9 mouse cellular contexts compared by ENCODE assay signal in the genomic region with DNA sequence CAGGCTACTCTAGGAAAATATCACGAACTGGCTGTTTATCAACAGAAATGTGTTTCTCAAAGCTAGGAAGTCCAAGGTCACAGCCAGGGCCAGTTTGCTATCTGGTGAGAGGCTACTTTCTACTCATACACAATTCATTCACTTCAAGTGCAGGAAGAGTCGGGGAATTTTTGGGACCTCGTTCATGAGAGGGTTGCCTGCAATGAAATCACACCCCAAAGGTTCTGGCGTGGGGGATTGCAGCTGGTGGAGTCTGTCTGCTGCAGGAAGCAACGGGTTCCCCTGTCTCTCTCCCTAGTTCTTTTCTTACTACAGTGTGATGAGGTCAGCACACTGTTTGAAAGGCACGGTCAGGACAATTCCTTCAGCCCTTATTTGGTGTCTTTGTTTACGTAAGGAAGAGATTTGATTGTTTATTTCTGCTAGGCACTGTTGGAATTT. TPM values are rescaled to one million over a fixed set of nuclear protein-coding genes. Genes with fewer than 3 reads are reported as not detected.
A peak's percentile ranks its signal among the peaks of the same experiment; 100 is the strongest.
DNase-seq lines count a peak whose midpoint lies in the region; ATAC-seq and TF ChIP-seq lines count a peak whose summit lies in the region.
"Had no signal": no experiment of that assay in that cellular context is flagged by ENCODE, and none has a peak within 500 bp of the region (broad histone marks: within the 10 kb centered on the region; RNA-seq: fewer than 3 reads in every experiment).

No protein-coding gene starts in this region.

- no peak overlapping the region for H3K9ac ChIP-seq in liver, adult 2 months (ENCODE audit: low read depth, low read length)
- H3K9ac ChIP-seq in liver, embryonic 11.5 days (ENCODE audit: low read depth, low read length) = no peak overlapping the region
- H3K9ac ChIP-seq in intestine, embryonic 16.5 days (ENCODE audit: low read depth, low read length) = no peak overlapping the region
- H3K9ac ChIP-seq in forebrain, postnatal 0 days = no peak overlapping the region
- no peak overlapping the region for H3K9ac ChIP-seq in midbrain, embryonic 11.5 days (ENCODE audit: low read length)

- DNase-seq in liver, adult 2 months (ENCODE audit: extremely low read depth, low read depth, low spot score) = peak; percentile 60
- no peak for DNase-seq in liver, embryonic 11.5 days (ENCODE audit: low spot score)
- DNase-seq in lung, postnatal 36 days = peak; percentile 37
- no peak for DNase-seq in layer of hippocampus, adult 18-20 months (ENCODE audit: low spot score in 2 of 2)
- DNase-seq in forebrain, postnatal 0 days = no peak
- DNase-seq in midbrain, embryonic 11.5 days (ENCODE audit: low spot score, missing footprints) = no peak

- H3K27me3 ChIP-seq in liver, adult 2 months (ENCODE audit: control insufficient read depth, insufficient read depth, low read length) = no peaks in the 10 kb centered on the region
- no peaks in the 10 kb centered on the region for H3K27me3 ChIP-seq in liver, embryonic 11.5 days (replicated peaks; ENCODE audit: control insufficient read depth, insufficient read depth, low read length)
- H3K27me3 ChIP-seq in intestine, embryonic 16.5 days (replicated peaks; ENCODE audit: control insufficient read depth, insufficient read depth, low read length) = no peaks in the 10 kb centered on the region
- no peaks in the 10 kb centered on the region for H3K27me3 ChIP-seq in forebrain, postnatal 0 days (ENCODE audit: insufficient read depth, low read length)
- no peaks in the 10 kb centered on the region for H3K27me3 ChIP-seq in midbrain, embryonic 11.5 days (ENCODE audit: control insufficient read depth, insufficient read depth, low read length)

- no peaks in the 10 kb centered on the region for H3K9me3 ChIP-seq in liver, embryonic 11.5 days (ENCODE audit: control insufficient read depth, low read length)
- no peaks in the 10 kb centered on the region for H3K9me3 ChIP-seq in intestine, embryonic 16.5 days (ENCODE audit: control insufficient read depth, low read length)
- H3K9me3 ChIP-seq in forebrain, postnatal 0 days (ENCODE audit: low read length) = no peaks in the 10 kb centered on the region
- H3K9me3 ChIP-seq in midbrain, embryonic 11.5 days (ENCODE audit: control insufficient read depth, low read length) = no peaks in the 10 kb centered on the region

- 0 out of 2 replicates have a peak overlapping the region, but pooled peaks have one; percentile 10 for H3K27ac ChIP-seq in liver, adult 2 months (replicated peaks; ENCODE audit: insufficient read depth, low read depth, low read length)
- no peak overlapping the region for H3K27ac ChIP-seq in liver, embryonic 11.5 days (ENCODE audit: low read depth, low read length)
- peak overlapping the region; percentile 11; the same call in 1 of the 2 replicates for H3K27ac ChIP-seq in brown adipose tissue, adult 24 weeks (replicated peaks; ENCODE audit: low read depth, low read length)
- peak overlapping the region; percentile 66; the same call in 1 of the 2 replicates for H3K27ac ChIP-seq in intestine, embryonic 16.5 days (ENCODE audit: low read length)
- no peak overlapping the region for H3K27ac ChIP-seq in forebrain, postnatal 0 days (ENCODE audit: low read depth, low read length)
- no peak overlapping the region for H3K27ac ChIP-seq in midbrain, embryonic 11.5 days (ENCODE audit: low read depth, low read length)

- peaks cover 10% of the 10 kb centered on the region for H3K4me1 ChIP-seq in liver, adult 2 months (ENCODE audit: control insufficient read depth, insufficient read depth, low read length)
- H3K4me1 ChIP-seq in liver, embryonic 11.5 days (replicated peaks; ENCODE audit: control insufficient read depth, insufficient read depth, low read length) = peaks cover 11% of the 10 kb centered on the region
- H3K4me1 ChIP-seq in brown adipose tissue, adult 24 weeks (ENCODE audit: control insufficient read depth, insufficient read depth, insufficient read length, low read length) = peaks cover 9% of the 10 kb centered on the region
- H3K4me1 ChIP-seq in intestine, embryonic 16.5 days (ENCODE audit: control insufficient read depth, insufficient read depth, low read length) = peaks cover 26% of the 10 kb centered on the region
- no peaks in the 10 kb centered on the region for H3K4me1 ChIP-seq in forebrain, postnatal 0 days (ENCODE audit: insufficient read depth)
- H3K4me1 ChIP-seq in midbrain, embryonic 11.5 days (ENCODE audit: control insufficient read depth, insufficient read depth, low read length) = peaks cover 16% of the 10 kb centered on the region

- 18% methylated on average over 7 of the region's 7 CpGs for WGBS in liver, adult 2 months
- WGBS in liver, embryonic 11.5 days = 32% methylated on average over 7 of the region's 7 CpGs
- WGBS in intestine, embryonic 16.5 days = 18% methylated on average over 7 of the region's 7 CpGs
- WGBS in forebrain, postnatal 0 days = 65% methylated on average over 7 of the region's 7 CpGs
- WGBS in midbrain, embryonic 11.5 days = 67% methylated on average over 7 of the region's 7 CpGs

- H3K36me3 ChIP-seq in liver, adult 2 months (ENCODE audit: control insufficient read depth, insufficient read depth, low read length) = no peaks in the 10 kb centered on the region
- no peaks in the 10 kb centered on the region for H3K36me3 ChIP-seq in liver, embryonic 11.5 days (ENCODE audit: control insufficient read depth, insufficient read depth, low read length)
- H3K36me3 ChIP-seq in intestine, embryonic 16.5 days (ENCODE audit: control insufficient read depth, insufficient read depth, low read length) = no peaks in the 10 kb centered on the region
- H3K36me3 ChIP-seq in forebrain, postnatal 0 days (ENCODE audit: insufficient read depth) = no peaks in the 10 kb centered on the region
- no peaks in the 10 kb centered on the region for H3K36me3 ChIP-seq in midbrain, embryonic 11.5 days (ENCODE audit: control insufficient read depth, insufficient read depth, low read length)

- H3K4me2 ChIP-seq in liver, embryonic 11.5 days = no peak overlapping the region
- 0 out of 2 replicates have a peak overlapping the region, but pooled peaks have one; percentile 8 for H3K4me2 ChIP-seq in intestine, embryonic 16.5 days (ENCODE audit: low read depth, low read length)
- H3K4me2 ChIP-seq in forebrain, postnatal 0 days (ENCODE audit: low read depth) = no peak overlapping the region
- no peak overlapping the region for H3K4me2 ChIP-seq in midbrain, embryonic 11.5 days

- ATAC-seq in liver, embryonic 11.5 days (replicated peaks; ENCODE audit: low FRiP score) = no peak
- no peak for ATAC-seq in intestine, embryonic 16.5 days
- no peak for ATAC-seq in forebrain, postnatal 0 days
- ATAC-seq in midbrain, embryonic 11.5 days (ENCODE audit: low FRiP score) = no peak
- ATAC-seq: inflammation-experienced regulatory T-cells, adult 6 months had no signal

- TF ChIP-seq POLR2A in liver, adult 2 months (IDR thresholded peaks at IDR 0.05; ENCODE audit: extremely low read depth, insufficient read depth, low read length) = no peak

- TF ChIP-seq CTCF in liver, adult 2 months (IDR thresholded peaks at IDR 0.05; ENCODE audit: low read depth, low read length) = no peak
- no peak for TF ChIP-seq CTCF in forebrain, postnatal 0 days (IDR thresholded peaks at IDR 0.05; ENCODE audit: low read depth)

- H3K79me2 ChIP-seq in liver, adult 2 months (ENCODE audit: control insufficient read depth, insufficient read depth, low read length) = no peaks in the 10 kb centered on the region

- H3K4me3 ChIP-seq in liver, adult 2 months (ENCODE audit: insufficient read depth, low read depth, low read length) = no peak overlapping the region
- no peak overlapping the region for H3K4me3 ChIP-seq in liver, embryonic 11.5 days (ENCODE audit: low read depth, low read length)
- H3K4me3 ChIP-seq in brown adipose tissue, adult 24 weeks (ENCODE audit: insufficient read depth, low read depth, low read length) = no peak overlapping the region
- no peak overlapping the region for H3K4me3 ChIP-seq in intestine, embryonic 16.5 days (ENCODE audit: low read length)
- no peak overlapping the region for H3K4me3 ChIP-seq in forebrain, postnatal 0 days (ENCODE audit: low read depth, low read length)
- H3K4me3 ChIP-seq in midbrain, embryonic 11.5 days (ENCODE audit: low read depth, low read length) = no peak overlapping the region

RNA-seq across cellular contexts. Expression of a gene that starts 48.8 kb away (rescaled TPM):
- 12.6 and 14.3 TPM in 2 replicates for total RNA-seq in liver, adult 2 months (2014; rRNA removed)
- 23.4 and 24.3 TPM in 2 replicates for polyA plus RNA-seq in liver, adult 2 months (2012; rRNA removed)
- 23.3 and 26.4 TPM in 2 replicates for polyA plus RNA-seq in liver, embryonic 11.5 days (2014; fragmentation: Nextera tagmentation; extraction: Ambion mirVana)
- 50.0 and 73.2 TPM in 2 replicates for polyA plus RNA-seq in brown adipose tissue, adult 24 weeks (2012; ENCODE audit: insufficient read depth, insufficient read length, missing spikeins)
- 39.5 and 41.3 TPM in 2 replicates for polyA plus RNA-seq in intestine, embryonic 16.5 days (2015; fragmentation: Nextera tagmentation; extraction: Ambion mirVana)
- 10 to 100 TPM; 16.0 to 17.5 TPM for total RNA-seq in layer of hippocampus, adult 18-20 months (2021)
- 20.8 and 28.2 TPM in 2 replicates for total RNA-seq in forebrain, postnatal 0 days (2014; rRNA removed)
- 29.6 and 31.6 TPM in 2 replicates for polyA plus RNA-seq in forebrain, postnatal 0 days (2015; fragmentation: Nextera tagmentation; extraction: Ambion mirVana)
- 37.6 and 38.0 TPM in 2 replicates for polyA plus RNA-seq in midbrain, embryonic 11.5 days (2014; fragmentation: Nextera tagmentation; extraction: Ambion mirVana)

RNA-seq across cellular contexts. Expression of a gene that starts 57.4 kb away (rescaled TPM):
- total RNA-seq in liver, adult 2 months (2014; rRNA removed) = 130 and 150 TPM in 2 replicates
- polyA plus RNA-seq in liver, adult 2 months (2012; rRNA removed) = 24.1 and 27.2 TPM in 2 replicates
- polyA plus RNA-seq in liver, embryonic 11.5 days (2014; fragmentation: Nextera tagmentation; extraction: Ambion mirVana) = 31.2 and 36.9 TPM in 2 replicates
- 2.8 and 8.4 TPM in 2 replicates for polyA plus RNA-seq in brown adipose tissue, adult 24 weeks (2012; ENCODE audit: insufficient read depth, insufficient read length, missing spikeins)
- polyA plus RNA-seq in intestine, embryonic 16.5 days (2015; fragmentation: Nextera tagmentation; extraction: Ambion mirVana) = 1.3 TPM in 2 replicates
- 10 to 100 TPM; 31.4 to 32.5 TPM for total RNA-seq in layer of hippocampus, adult 18-20 months (2021)
- total RNA-seq in forebrain, postnatal 0 days (2014; rRNA removed) = 14.2 and 15.5 TPM in 2 replicates
- 2.7 and 3.9 TPM in 2 replicates for polyA plus RNA-seq in forebrain, postnatal 0 days (2015; fragmentation: Nextera tagmentation; extraction: Ambion mirVana)
- 1.2 and 1.5 TPM in 2 replicates for polyA plus RNA-seq in midbrain, embryonic 11.5 days (2014; fragmentation: Nextera tagmentation; extraction: Ambion mirVana)
- polyA plus RNA-seq: inflammation-experienced regulatory T-cells, adult 6 months had no signal

Comparison
In these comparisons a context has a peak if more than half of its experiments do, and no peak if none do; other contexts are left out.
1. DNase-seq: peak in liver, adult 2 months (single experiment) and lung, postnatal 36 days (single experiment); none in liver, embryonic 11.5 days (single experiment), layer of hippocampus, adult 18-20 months (0 of 2), forebrain, postnatal 0 days (single experiment) and midbrain, embryonic 11.5 days (single experiment).
2. H3K27ac ChIP-seq: peak in liver, adult 2 months (single experiment), brown adipose tissue, adult 24 weeks (single experiment) and intestine, embryonic 16.5 days (single experiment); none in liver, embryonic 11.5 days (single experiment), forebrain, postnatal 0 days (single experiment) and midbrain, embryonic 11.5 days (single experiment).